Mouse (Mus musculus): Measurements from ENCODE around the gene Gm12185. TPM values are rescaled to one million over a fixed set of nuclear protein-coding genes. Genes with fewer than 3 reads are reported as not detected.

Gene Gm12185
- polyA plus RNA-seq, 1 experiment from 2014 or later, result not detected

DNA sequence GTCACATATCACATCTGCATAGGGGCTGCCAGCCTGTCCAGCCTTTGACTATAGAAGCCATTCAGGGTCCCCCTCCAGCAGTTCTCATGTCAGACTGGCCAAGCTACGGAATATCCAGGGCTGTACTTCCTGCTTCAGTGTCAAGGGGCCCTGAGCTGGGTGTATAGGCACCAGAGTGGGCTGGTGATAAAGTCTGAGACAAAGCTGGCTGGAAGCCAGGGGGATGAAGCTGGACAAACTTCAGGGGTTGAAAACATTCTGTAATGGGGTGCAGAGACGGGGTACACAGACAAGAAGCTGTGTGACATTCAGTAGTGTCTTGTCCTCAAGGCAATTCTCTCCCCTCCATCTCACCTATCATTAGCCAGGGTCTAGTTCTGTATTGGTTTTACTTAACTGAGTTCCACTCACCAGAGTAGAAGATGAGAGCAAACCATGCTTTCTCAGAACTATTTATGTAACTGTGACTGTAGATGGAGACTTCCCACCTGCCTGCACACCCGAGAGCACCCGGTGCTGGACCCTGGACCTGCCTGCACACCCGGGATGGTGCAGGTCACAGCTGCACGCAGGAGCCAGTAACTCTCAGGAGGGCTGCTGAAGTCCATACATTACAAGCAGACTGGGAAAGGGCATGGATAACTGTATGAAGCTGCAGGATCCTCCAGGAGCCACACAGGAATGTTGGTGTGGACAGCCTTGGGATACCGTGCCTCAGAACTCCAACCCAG is 122.5 kb downstream of the Gm12185 start:
- H3K36me3 ChIP-seq, result no peaks in the 10 kb centered on the region
- ATAC-seq (ENCODE audit: low FRiP score), result no peak
- H3K9me3 ChIP-seq (replicated peaks), result no peaks in the 10 kb centered on the region
- WGBS, result 71% methylated on average over 7 of the region's 7 CpGs
- H3K9ac ChIP-seq, result no peak overlapping the region
- H3K27ac ChIP-seq, result no peak overlapping the region
- no peak overlapping the region for H3K4me3 ChIP-seq
- peaks cover 13% of the 10 kb centered on the region; the same call in 1 of the 2 replicates for H3K4me1 ChIP-seq
- peaks cover 15% of the 10 kb centered on the region for H3K27me3 ChIP-seq
- no peak overlapping the region for H3K4me2 ChIP-seq (replicated peaks)

DNA sequence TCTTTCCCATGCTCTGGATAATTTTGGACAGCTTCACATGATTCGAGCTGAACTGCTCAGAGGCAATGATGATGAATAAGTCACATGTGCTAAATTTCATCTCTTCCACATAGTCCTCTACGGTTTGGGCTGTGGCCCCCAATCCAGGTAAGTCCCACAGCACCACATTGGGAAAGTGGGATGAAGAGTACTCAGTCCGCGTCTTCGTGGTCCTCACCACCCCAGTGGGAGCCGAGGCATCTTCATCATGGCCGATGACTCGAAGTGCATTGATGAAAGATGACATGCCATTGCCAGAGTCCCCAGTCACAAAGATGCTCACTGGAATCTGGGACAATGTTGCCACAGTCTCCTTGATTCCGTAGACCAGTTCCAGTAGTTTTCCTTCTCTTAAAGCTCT is 125.5 kb downstream of the Gm12185 start:
- 92% methylated on average over 9 of the region's 9 CpGs for WGBS

DNA sequence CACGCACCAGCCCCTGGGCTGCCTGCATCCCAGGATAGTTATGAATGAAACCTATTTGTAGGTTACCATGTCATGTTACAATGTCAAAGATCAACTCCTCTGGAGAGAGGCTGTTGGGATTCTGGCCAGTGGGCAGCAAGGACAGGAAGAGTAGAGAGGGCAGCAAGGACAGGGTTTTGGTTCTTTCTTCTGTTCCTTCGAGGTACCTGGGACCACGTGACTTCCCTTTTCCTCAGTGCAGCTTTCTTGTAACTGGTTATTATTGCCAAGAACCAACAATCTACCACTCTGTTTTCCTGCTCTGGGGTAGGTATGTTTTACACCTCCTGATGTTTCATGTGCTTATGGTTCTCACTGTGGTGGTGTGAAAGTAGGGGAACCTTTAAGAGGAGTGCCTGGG is 128.2 kb downstream of the Gm12185 start:
- Histone ChIP-seq H3K4me1 (no peaks in the 10 kb centered on the region), H3K9ac (no peak overlapping the region), H3K27me3 (peaks cover 4% of the 10 kb centered on the region), H3K9me3 (replicated peaks) (no peaks in the 10 kb centered on the region), H3K36me3 (no peaks in the 10 kb centered on the region), H3K27ac (no peak overlapping the region), H3K4me2 (replicated peaks) (no peak overlapping the region), H3K4me3 (no peak overlapping the region)
- ATAC-seq (ENCODE audit: low FRiP score), result no peak
- 86% methylated on average over 3 of the region's 3 CpGs for WGBS

More for the DNA sequence above, 125.5 kb downstream of the Gm12185 start:
- Histone ChIP-seq H3K4me3 (no peak overlapping the region), H3K27me3 (no peaks in the 10 kb centered on the region; the same call in 1 of the 2 replicates), H3K4me2 (replicated peaks) (no peak overlapping the region), H3K4me1 (peaks cover 5% of the 10 kb centered on the region; the same call in 1 of the 2 replicates), H3K9me3 (replicated peaks) (no peaks in the 10 kb centered on the region), H3K36me3 (no peaks in the 10 kb centered on the region), H3K9ac (no peak overlapping the region), H3K27ac (no peak overlapping the region)
- no peak for ATAC-seq (ENCODE audit: low FRiP score)

DNA sequence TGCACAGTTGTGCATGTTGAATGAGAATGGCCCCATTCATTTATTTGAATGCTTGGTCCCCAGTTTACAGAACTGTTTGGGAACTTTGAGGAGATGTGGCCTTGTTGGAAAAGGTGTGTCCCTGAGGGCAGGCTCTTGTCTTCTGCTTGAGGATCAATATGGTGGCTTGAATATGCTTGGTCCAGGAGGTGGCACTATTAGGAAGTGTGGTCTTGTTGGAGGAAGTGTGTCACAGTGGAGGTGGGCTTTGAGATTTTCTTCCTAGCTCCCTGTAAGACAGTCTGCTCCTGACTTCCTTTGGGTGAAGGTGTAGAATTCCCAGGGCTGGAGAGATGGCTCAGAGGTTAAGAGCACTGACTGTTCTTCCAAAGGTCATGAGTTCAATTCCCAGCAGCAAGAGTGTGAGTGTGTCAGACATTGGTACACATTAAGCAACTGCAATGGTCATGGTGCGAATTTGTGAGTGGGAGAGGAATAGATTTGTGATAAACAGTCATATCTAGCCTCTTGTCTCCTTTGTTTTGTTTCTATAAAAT is 129.2 kb downstream of the Gm12185 start:
- H3K4me2 ChIP-seq (replicated peaks), result no peak overlapping the region
- H3K4me3 ChIP-seq, result no peak overlapping the region
- ATAC-seq (ENCODE audit: low FRiP score), result no peak
- peaks cover 4% of the 10 kb centered on the region for H3K27me3 ChIP-seq
- peaks cover 3% of the 10 kb centered on the region; the same call in 1 of the 2 replicates for H3K4me1 ChIP-seq
- no peak overlapping the region for H3K27ac ChIP-seq
- H3K9me3 ChIP-seq (replicated peaks), result no peaks in the 10 kb centered on the region
- no peaks in the 10 kb centered on the region for H3K36me3 ChIP-seq
- H3K9ac ChIP-seq, result no peak overlapping the region
- 84% methylated on average over 1 of the region's 1 CpGs for WGBS

DNA sequence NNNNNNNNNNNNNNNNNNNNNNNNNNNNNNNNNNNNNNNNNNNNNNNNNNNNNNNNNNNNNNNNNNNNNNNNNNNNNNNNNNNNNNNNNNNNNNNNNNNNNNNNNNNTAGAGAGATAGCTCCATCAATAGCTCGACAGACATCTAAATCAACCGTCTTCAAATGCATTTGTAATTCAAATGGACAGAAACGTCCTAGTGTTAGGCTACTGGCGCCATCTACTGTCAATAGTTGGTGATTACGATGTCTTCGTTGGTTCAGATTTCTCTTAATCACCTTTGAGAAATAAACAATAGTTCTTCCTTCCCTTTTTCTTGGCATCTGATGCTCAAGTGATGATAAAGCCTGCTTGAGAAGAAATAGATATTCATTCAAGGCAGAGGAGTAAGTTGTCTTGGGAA is 133.0 kb downstream of the Gm12185 start:
- ATAC-seq (ENCODE audit: low FRiP score), result no peak
- Histone ChIP-seq H3K9me3 (replicated peaks) (no peaks in the 10 kb centered on the region), H3K36me3 (no peaks in the 10 kb centered on the region), H3K27ac (no peak overlapping the region), H3K4me1 (peaks cover 15% of the 10 kb centered on the region), H3K4me3 (no peak overlapping the region), H3K4me2 (replicated peaks) (peak overlapping the region; percentile 94), H3K9ac (no peak overlapping the region), H3K27me3 (peaks cover 7% of the 10 kb centered on the region)
- WGBS, result 1% methylated on average over 6 of the region's 6 CpGs

Other genes with a start within 250 kb of the Gm12185 start
- 442 and 512 TPM in 2 replicates for gene Rack1, start 191.9 kb downstream of the Gm12185 start, polyA plus RNA-seq (2016; fragmentation: Nextera tagmentation; extraction: Ambion mirVana)
- gene Trim41, start 174.9 kb downstream of the Gm12185 start, polyA plus RNA-seq (2016; fragmentation: Nextera tagmentation; extraction: Ambion mirVana), result 6.4 and 7.1 TPM in 2 replicates
- 0.70 and 1.6 TPM in 2 replicates for gene Trim7, start 166.1 kb downstream of the Gm12185 start, polyA plus RNA-seq (2016; fragmentation: Nextera tagmentation; extraction: Ambion mirVana)
- 7.2 and 10.0 TPM in 2 replicates for gene Gm12184, start 165.6 kb downstream of the Gm12185 start, polyA plus RNA-seq (2016; fragmentation: Nextera tagmentation; extraction: Ambion mirVana)
- gene Irgm1, start 120.5 kb downstream of the Gm12185 start, polyA plus RNA-seq (2016; fragmentation: Nextera tagmentation; extraction: Ambion mirVana), result 3.0 and 3.9 TPM in 2 replicates
- 0.13 TPM in 1 of 2 replicates, not detected in the other for gene Gm5431, start 90.0 kb downstream of the Gm12185 start, polyA plus RNA-seq (2016; fragmentation: Nextera tagmentation; extraction: Ambion mirVana)
- 2.3 and 2.4 TPM in 2 replicates for gene Psme2b, start 46.0 kb downstream of the Gm12185 start, polyA plus RNA-seq (2016; fragmentation: Nextera tagmentation; extraction: Ambion mirVana)
- not detected in 2 replicates for gene Olfr56, start 13.3 kb downstream of the Gm12185 start, polyA plus RNA-seq (2016; fragmentation: Nextera tagmentation; extraction: Ambion mirVana)
- 0.10 and 0.47 TPM in 2 replicates for gene 9930111J21Rik1, start 12.8 kb downstream of the Gm12185 start, polyA plus RNA-seq (2016; fragmentation: Nextera tagmentation; extraction: Ambion mirVana)
- not detected in 2 replicates for gene Tgtp1, start 1.9 kb upstream of the Gm12185 start, polyA plus RNA-seq (2016; fragmentation: Nextera tagmentation; extraction: Ambion mirVana)
- 0.22 and 0.57 TPM in 2 replicates for gene 9930111J21Rik2, start 59.0 kb upstream of the Gm12185 start, polyA plus RNA-seq (2016; fragmentation: Nextera tagmentation; extraction: Ambion mirVana)
- not detected in 2 replicates for gene Tgtp2, start 72.0 kb upstream of the Gm12185 start, polyA plus RNA-seq (2016; fragmentation: Nextera tagmentation; extraction: Ambion mirVana)
- 0.46 and 0.66 TPM in 2 replicates for gene Ifi47, start 84.4 kb upstream of the Gm12185 start, polyA plus RNA-seq (2016; fragmentation: Nextera tagmentation; extraction: Ambion mirVana)
- not detected in 2 replicates for gene Olfr1396, start 122.6 kb upstream of the Gm12185 start, polyA plus RNA-seq (2016; fragmentation: Nextera tagmentation; extraction: Ambion mirVana)
- not detected in 2 replicates for gene Olfr1395, start 150.0 kb upstream of the Gm12185 start, polyA plus RNA-seq (2016; fragmentation: Nextera tagmentation; extraction: Ambion mirVana)
- not detected in 2 replicates for gene Olfr1394, start 162.2 kb upstream of the Gm12185 start, polyA plus RNA-seq (2016; fragmentation: Nextera tagmentation; extraction: Ambion mirVana)
- gene Btnl9, start 194.9 kb upstream of the Gm12185 start, polyA plus RNA-seq (2016; fragmentation: Nextera tagmentation; extraction: Ambion mirVana), result 0.16 and 0.22 TPM in 2 replicates
- gene Zfp62, start 211.1 kb upstream of the Gm12185 start, polyA plus RNA-seq (2016; fragmentation: Nextera tagmentation; extraction: Ambion mirVana), result 55.3 and 62.5 TPM in 2 replicates